Mouse (Mus musculus) megakaryocyte, embryonic 14.5 days (primary cell): ENCODE data around the gene Sgpl1.

Experiments
- FLI1 ChIP-seq: IDR thresholded peaks from 2 replicates; pipeline ENCODE4 v1.6.1; 2012; ENCODE audit warnings: low read length, inconsistent platforms, mixed read lengths
- GATA1 ChIP-seq: IDR thresholded peaks from 3 replicates; pipeline ENCODE4 v1.6.1; 2012; ENCODE audit warnings: mixed read lengths, low read length, inconsistent platforms, borderline replicate concordance

- TF ChIP-seq FLI1 = no peak
- no peak for TF ChIP-seq GATA1
Observed at GRCm38 (mm10) chr10:61194611-61195010, 47.1 kb upstream of the Sgpl1 start.
